8 mouse cellular contexts compared by ENCODE assay signal in the genomic region with DNA sequence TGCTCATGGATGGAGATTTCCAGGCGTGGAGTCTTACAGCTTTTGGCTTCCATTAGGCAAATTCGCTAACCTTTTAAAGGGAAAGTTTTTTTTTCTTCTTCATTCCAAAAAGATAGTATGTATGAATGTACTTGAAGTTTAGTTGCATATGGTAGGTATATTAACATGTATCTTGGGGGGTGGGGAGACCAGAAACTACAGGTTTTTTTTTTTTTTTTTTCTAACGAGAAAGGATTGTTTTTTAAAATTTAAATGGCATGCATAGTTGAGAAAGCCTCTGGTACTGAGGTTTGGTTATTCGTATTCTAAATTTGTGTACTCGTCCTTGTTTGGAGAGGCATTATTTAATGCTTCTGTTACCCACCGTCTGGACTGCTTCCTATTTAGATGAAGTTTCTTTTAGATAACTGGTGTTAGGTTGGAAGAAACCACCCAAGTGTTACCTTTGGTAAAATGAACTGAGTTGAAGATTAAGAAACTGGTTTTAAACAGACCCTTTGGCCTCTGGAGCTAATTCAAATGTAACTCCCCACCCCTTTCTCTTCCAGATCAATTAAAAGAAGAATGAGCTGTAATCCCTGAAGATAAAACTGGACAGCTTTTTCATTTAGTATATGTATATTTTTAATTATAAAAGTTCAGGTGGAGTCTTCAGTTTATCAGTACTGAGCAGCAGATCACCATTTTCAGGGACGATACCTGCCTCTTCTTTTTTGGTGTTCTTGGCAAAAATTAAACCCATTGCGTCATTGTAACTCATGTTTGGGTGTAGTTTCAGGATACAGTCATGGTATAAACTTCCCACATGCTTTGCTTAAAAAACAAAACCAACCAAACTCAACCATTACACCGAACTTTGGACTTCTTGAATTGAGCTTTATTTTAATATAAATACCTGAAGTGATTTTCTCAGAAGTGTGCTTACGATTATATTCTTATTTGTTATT. TPM values are rescaled to one million over a fixed set of nuclear protein-coding genes. Genes with fewer than 3 reads are reported as not detected.
DNase-seq lines count a peak whose midpoint lies in the region; ATAC-seq and TF ChIP-seq lines count a peak whose summit lies in the region.

No protein-coding gene starts in this region.

- DNase-seq in kidney, postnatal 0 days (ENCODE audit: low spot score) = no peak
- no peak for DNase-seq in kidney, postnatal 4 days
- DNase-seq in embryonic facial prominence, embryonic 11.5 days (ENCODE audit: low spot score) = no peak
- no peak for DNase-seq in urinary bladder, adult 18-20 months (ENCODE audit: low spot score in 2 of 2)
- no peak for DNase-seq in layer of hippocampus, postnatal 36 days
- no peak for DNase-seq in cerebellum, adult 18-20 months

- H3K36me3 ChIP-seq in kidney, postnatal 0 days (ENCODE audit: insufficient read depth, low read length) = no peaks in the 10 kb centered on the region
- no peaks in the 10 kb centered on the region for H3K36me3 ChIP-seq in embryonic facial prominence, embryonic 11.5 days (replicated peaks; ENCODE audit: control insufficient read depth, insufficient read depth, low read depth, low read length)
- no peaks in the 10 kb centered on the region for H3K36me3 ChIP-seq in hindbrain, embryonic 15.5 days
- no peaks in the 10 kb centered on the region for H3K36me3 ChIP-seq in midbrain, embryonic 15.5 days (replicated peaks)

- H3K9ac ChIP-seq in kidney, postnatal 0 days (ENCODE audit: low read depth, low read length) = peak overlapping the region; percentile 95
- H3K9ac ChIP-seq in embryonic facial prominence, embryonic 11.5 days (replicated peaks; ENCODE audit: low read length) = peak overlapping the region; percentile 83
- H3K9ac ChIP-seq in hindbrain, embryonic 15.5 days = peak overlapping the region; percentile 82
- H3K9ac ChIP-seq in midbrain, embryonic 15.5 days = peak overlapping the region; percentile 88

- H3K4me1 ChIP-seq in kidney, postnatal 0 days (replicated peaks; ENCODE audit: insufficient read depth, low read length) = peaks cover 11% of the 10 kb centered on the region
- no peaks in the 10 kb centered on the region; the same call in 1 of the 2 replicates for H3K4me1 ChIP-seq in embryonic facial prominence, embryonic 11.5 days (ENCODE audit: control insufficient read depth, insufficient read depth, low read length)
- peaks cover 48% of the 10 kb centered on the region for H3K4me1 ChIP-seq in hindbrain, embryonic 15.5 days (replicated peaks)
- peaks cover 45% of the 10 kb centered on the region for H3K4me1 ChIP-seq in midbrain, embryonic 15.5 days

- H3K27me3 ChIP-seq in kidney, postnatal 0 days (ENCODE audit: insufficient read depth, low read length) = no peaks in the 10 kb centered on the region
- no peaks in the 10 kb centered on the region for H3K27me3 ChIP-seq in embryonic facial prominence, embryonic 11.5 days (ENCODE audit: control insufficient read depth, insufficient read depth, low read length)
- no peaks in the 10 kb centered on the region for H3K27me3 ChIP-seq in hindbrain, embryonic 15.5 days
- no peaks in the 10 kb centered on the region for H3K27me3 ChIP-seq in midbrain, embryonic 15.5 days (replicated peaks)

- peak overlapping the region; percentile 99 for H3K27ac ChIP-seq in kidney, postnatal 0 days
- H3K27ac ChIP-seq in embryonic facial prominence, embryonic 11.5 days (replicated peaks; ENCODE audit: low read depth, low read length) = peak overlapping the region; percentile 99; the same call in 1 of the 2 replicates
- peak overlapping the region; percentile 100 for H3K27ac ChIP-seq in hindbrain, embryonic 15.5 days (replicated peaks)
- H3K27ac ChIP-seq in midbrain, embryonic 15.5 days = peak overlapping the region; percentile 100

- no peak for ATAC-seq in kidney, postnatal 0 days (replicated peaks; ENCODE audit: low FRiP score, low read depth)
- ATAC-seq in embryonic facial prominence, embryonic 11.5 days (replicated peaks; ENCODE audit: insufficient number of reproducible peaks, low FRiP score, low TSS enrichment, low read depth) = no peak
- ATAC-seq in hindbrain, embryonic 15.5 days (ENCODE audit: low FRiP score, low read depth) = no peak
- ATAC-seq in midbrain, embryonic 15.5 days (replicated peaks) = no peak

- no peak for TF ChIP-seq CTCF in kidney, postnatal 0 days (IDR thresholded peaks at IDR 0.05; ENCODE audit: low read depth)

- H3K9me3 ChIP-seq in kidney, postnatal 0 days (replicated peaks; ENCODE audit: low read length) = no peaks in the 10 kb centered on the region
- no peaks in the 10 kb centered on the region for H3K9me3 ChIP-seq in embryonic facial prominence, embryonic 11.5 days (replicated peaks; ENCODE audit: control insufficient read depth, low read length)
- no peaks in the 10 kb centered on the region for H3K9me3 ChIP-seq in hindbrain, embryonic 15.5 days
- H3K9me3 ChIP-seq in midbrain, embryonic 15.5 days = no peaks in the 10 kb centered on the region

- 39% methylated on average over 10 of the region's 10 CpGs for WGBS in kidney, postnatal 0 days
- WGBS in embryonic facial prominence, embryonic 11.5 days = 42% methylated on average over 10 of the region's 10 CpGs
- 39% methylated on average over 10 of the region's 10 CpGs for WGBS in hindbrain, embryonic 15.5 days
- WGBS in midbrain, embryonic 15.5 days = 37% methylated on average over 10 of the region's 10 CpGs

- peak overlapping the region; percentile 86 for H3K4me2 ChIP-seq in kidney, postnatal 0 days (ENCODE audit: low read length)
- H3K4me2 ChIP-seq in embryonic facial prominence, embryonic 11.5 days (ENCODE audit: low read depth, low read length) = peak overlapping the region; percentile 85
- H3K4me2 ChIP-seq in hindbrain, embryonic 15.5 days = peak overlapping the region; percentile 91
- H3K4me2 ChIP-seq in midbrain, embryonic 15.5 days = peak overlapping the region; percentile 81

- H3K4me3 ChIP-seq in kidney, postnatal 0 days (replicated peaks; ENCODE audit: low read depth, low read length) = peak overlapping the region; percentile 98
- H3K4me3 ChIP-seq in embryonic facial prominence, embryonic 11.5 days (ENCODE audit: low read depth, low read length) = peak overlapping the region; percentile 97
- H3K4me3 ChIP-seq in hindbrain, embryonic 15.5 days = peak overlapping the region; percentile 92
- peak overlapping the region; percentile 88 for H3K4me3 ChIP-seq in midbrain, embryonic 15.5 days

RNA-seq across cellular contexts. Expression of gene Skil, which starts 1.6 kb away (rescaled TPM):
- polyA plus RNA-seq in kidney, postnatal 0 days (2015; fragmentation: Nextera tagmentation; extraction: Ambion mirVana) = 20.7 and 21.2 TPM in 2 replicates
- polyA plus RNA-seq in embryonic facial prominence, embryonic 11.5 days (2014; fragmentation: Nextera tagmentation; extraction: Ambion mirVana) = 34.8 and 37.7 TPM in 2 replicates
- 23.3 and 23.9 TPM in 2 replicates for polyA plus RNA-seq in hindbrain, embryonic 15.5 days (2015; fragmentation: Nextera tagmentation; extraction: Ambion mirVana)
- polyA plus RNA-seq in midbrain, embryonic 15.5 days (2015; fragmentation: Nextera tagmentation; extraction: Ambion mirVana) = 25.9 and 29.5 TPM in 2 replicates
- 10 to 100 TPM; 74.5 to 74.6 TPM for total RNA-seq in layer of hippocampus, postnatal 36 days (2021)

RNA-seq across cellular contexts. Expression of gene Cldn11, which starts 53.3 kb away (rescaled TPM):
- polyA plus RNA-seq in kidney, postnatal 0 days (2015; fragmentation: Nextera tagmentation; extraction: Ambion mirVana) = 61.6 and 67.6 TPM in 2 replicates
- 28.3 and 36.7 TPM in 2 replicates for polyA plus RNA-seq in embryonic facial prominence, embryonic 11.5 days (2014; fragmentation: Nextera tagmentation; extraction: Ambion mirVana)
- polyA plus RNA-seq in hindbrain, embryonic 15.5 days (2015; fragmentation: Nextera tagmentation; extraction: Ambion mirVana) = 55.6 and 76.0 TPM in 2 replicates
- polyA plus RNA-seq in midbrain, embryonic 15.5 days (2015; fragmentation: Nextera tagmentation; extraction: Ambion mirVana) = 57.8 and 75.1 TPM in 2 replicates
- total RNA-seq in layer of hippocampus, postnatal 36 days (2021) = 100 to 1,000 TPM; 200 to 204 TPM
